Mouse (Mus musculus) neural tube, embryonic 11.5 days (tissue): Measurements from ENCODE around the gene Nipal3. TPM values are rescaled to one million over a fixed set of nuclear protein-coding genes. Genes with fewer than 3 reads are reported as not detected.

ENCODE experiments used
- ATAC-seq: fragments of 200-750 bp; cut with Nextera tagmentation; 2 replicates; pipeline ENCODE4 v1.8.0; 2017; ENCODE audit warnings: moderate number of reproducible peaks, mild to moderate bottlenecking, moderate TSS enrichment, moderate library complexity; ENCODE audit not compliant: insufficient read depth, low FRiP score, low TSS enrichment
- DNase-seq: peaks from one replicate; pipeline ENCODE4 v3.0.0-alpha.2; 2015; ENCODE audit warnings: low spot score
- H3K27ac ChIP-seq: fragments of 300-500 bp; sonication (generic); 2 replicates; pipeline ENCODE4 v1.5.1; 2014; ENCODE audit warnings: low read depth, mild to moderate bottlenecking, low read length
- H3K27me3 ChIP-seq: fragments of 300-500 bp; sonication (generic); 2 replicates; pipeline ENCODE4 v1.6.1; 2014; ENCODE audit warnings: mild to moderate bottlenecking, low read length, mixed read lengths; ENCODE audit not compliant: control insufficient read depth, insufficient read depth
- H3K36me3 ChIP-seq: fragments of 300-500 bp; sonication (generic); 2 replicates; pipeline ENCODE4 v1.6.1; 2014; ENCODE audit warnings: mild to moderate bottlenecking, low read length, moderate library complexity, mixed read lengths; ENCODE audit not compliant: control insufficient read depth, insufficient read depth
- H3K4me1 ChIP-seq: fragments of 300-500 bp; sonication (generic); 2 replicates; pipeline ENCODE4 v1.6.1; 2014; ENCODE audit warnings: low read length, mixed read lengths; ENCODE audit not compliant: control insufficient read depth, insufficient read depth
- H3K4me2 ChIP-seq: fragments of 300-500 bp; sonication (generic); 2 replicates; pipeline ENCODE4 v1.6.1; 2014; ENCODE audit warnings: low read depth, mild to moderate bottlenecking, moderate library complexity
- H3K4me3 ChIP-seq: fragments of 300-500 bp; sonication (generic); 2 replicates; pipeline ENCODE4 v1.5.1; 2014; ENCODE audit warnings: low read depth, low read length
- H3K9ac ChIP-seq: fragments of 300-500 bp; sonication (generic); 2 replicates; pipeline ENCODE4 v1.6.1; 2014; ENCODE audit warnings: mild to moderate bottlenecking, low read length
- H3K9me3 ChIP-seq: fragments of 300-500 bp; sonication (generic); 2 replicates; pipeline ENCODE4 v1.6.1; 2016; ENCODE audit warnings: low read length; ENCODE audit not compliant: control insufficient read depth
- WGBS: fragments of 180-500 bp; shearing (Covaris S2); extraction: QIAGEN DNeasy Blood & Tissue Kit; methylation state at CpG from one replicate; pipeline ENCODE4 v1.1.7; 2014; 5-methylcytosine and 5-hydroxymethylcytosine counted together
- polyA plus RNA-seq: library from polyadenylated mRNA; unstranded; fragments of >200 nt; fragmentation: Nextera tagmentation; extraction: Ambion mirVana; gene quantifications from 2 replicates; pipeline ENCODE4 v1.2.1, GENCODE M21; 2014

The Nipal3 gene
- polyA plus RNA-seq, 1 experiment from 2014 or later = 4.4 TPM

GRCm38 (mm10) chr4:135495810-135496209, 972 bp upstream of the Nipal3 start:
- peak overlapping the region; percentile 16; the same call in 1 of the 2 replicates for H3K4me2 ChIP-seq
- H3K4me3 ChIP-seq = no peak overlapping the region
- ATAC-seq (no peak), DNase-seq (peak; percentile 57)
- no peaks in the 10 kb centered on the region for H3K9me3 ChIP-seq
- H3K27ac ChIP-seq = no peak overlapping the region
- no peaks in the 10 kb centered on the region for H3K27me3 ChIP-seq
- H3K9ac ChIP-seq = no peak overlapping the region
- H3K4me1 ChIP-seq = peaks cover 2% of the 10 kb centered on the region; the same call in 1 of the 2 replicates
- H3K36me3 ChIP-seq = no peaks in the 10 kb centered on the region
- WGBS = 14% methylated on average over 18 of the region's 18 CpGs

- no peak for ATAC-seq
- H3K27ac ChIP-seq = no peak overlapping the region
Measured at GRCm38 (mm10) chr4:135495397-135495791, 556 bp upstream of the Nipal3 start.

GRCm38 (mm10) chr4:135493691-135494520, 932 bp downstream of the Nipal3 start:
- H3K4me1 ChIP-seq = peaks cover 2% of the 10 kb centered on the region; the same call in 1 of the 2 replicates
- H3K9me3 ChIP-seq = no peaks in the 10 kb centered on the region
- DNase-seq (peak; percentile 45), ATAC-seq (no peak)
- no peak overlapping the region for H3K27ac ChIP-seq
- no peaks in the 10 kb centered on the region for H3K36me3 ChIP-seq
- 3% methylated on average over 33 of the region's 33 CpGs for WGBS
- peak overlapping the region; percentile 97 for H3K4me2 ChIP-seq
- no peaks in the 10 kb centered on the region for H3K27me3 ChIP-seq
- no peak overlapping the region; the same call in 1 of the 2 replicates for H3K9ac ChIP-seq
- peak overlapping the region; percentile 62 for H3K4me3 ChIP-seq

More at GRCm38 (mm10) chr4:135495397-135495791, 556 bp upstream of the Nipal3 start:
- H3K4me1 ChIP-seq = peaks cover 2% of the 10 kb centered on the region; the same call in 1 of the 2 replicates
- H3K9me3 ChIP-seq = no peaks in the 10 kb centered on the region
- peak overlapping the region; percentile 62 for H3K4me3 ChIP-seq
- no peaks in the 10 kb centered on the region for H3K27me3 ChIP-seq
- peak overlapping the region; percentile 97 for H3K4me2 ChIP-seq
- WGBS = 14% methylated on average over 9 of the region's 9 CpGs
- H3K36me3 ChIP-seq = no peaks in the 10 kb centered on the region
- H3K9ac ChIP-seq = no peak overlapping the region
- no peak for DNase-seq

DNA sequence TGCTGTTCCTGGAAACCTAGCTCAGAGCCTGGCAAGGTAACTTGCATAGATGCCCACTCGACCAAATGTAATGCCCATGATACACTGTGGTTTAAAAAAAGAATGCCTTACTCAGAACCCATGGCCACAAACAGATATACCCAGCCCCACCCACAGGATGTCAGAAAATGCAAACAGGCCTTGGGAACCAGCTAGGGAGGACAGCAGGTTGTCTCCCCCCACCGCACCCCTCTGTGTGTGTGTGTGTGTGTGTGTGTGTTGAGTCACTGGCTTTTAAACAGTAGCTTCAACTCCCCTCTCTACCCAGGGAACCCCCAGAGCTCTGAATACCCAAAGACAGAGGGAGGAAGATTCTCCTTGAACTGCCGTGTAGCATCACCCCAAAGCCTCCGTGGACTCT, 1.6 kb downstream of the Nipal3 start:
- Histone ChIP-seq H3K9me3 (no peaks in the 10 kb centered on the region), H3K9ac (no peak overlapping the region), H3K4me3 (peak overlapping the region; percentile 62), H3K27ac (no peak overlapping the region), H3K4me2 (peak overlapping the region; percentile 97), H3K27me3 (no peaks in the 10 kb centered on the region), H3K4me1 (peaks cover 2% of the 10 kb centered on the region; the same call in 1 of the 2 replicates), H3K36me3 (no peaks in the 10 kb centered on the region)
- 65% methylated on average over 4 of the region's 4 CpGs for WGBS
- DNase-seq = no peak
- ATAC-seq = no peak

DNA sequence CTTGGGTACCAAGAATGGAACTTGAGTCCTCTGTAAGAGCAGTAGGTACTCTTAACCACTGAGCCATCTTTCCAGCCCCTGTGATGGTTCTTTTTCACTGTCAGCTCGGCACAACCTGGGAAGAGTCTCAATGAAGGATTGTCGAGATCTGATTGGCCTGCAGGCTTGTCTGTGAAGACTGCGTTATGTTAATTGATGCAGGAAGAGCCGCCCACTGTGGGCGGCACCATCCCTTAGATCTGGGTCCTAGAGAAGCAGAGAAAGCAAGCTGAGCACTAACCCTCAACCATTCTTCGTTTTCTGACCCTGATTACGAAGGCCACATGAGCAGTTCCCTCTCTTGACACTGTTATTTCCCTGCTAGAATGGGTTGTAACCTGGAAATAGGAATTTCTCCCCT, 5.6 kb downstream of the Nipal3 start:
- Histone ChIP-seq H3K4me1 (peaks cover 2% of the 10 kb centered on the region; the same call in 1 of the 2 replicates), H3K9me3 (no peaks in the 10 kb centered on the region), H3K36me3 (no peaks in the 10 kb centered on the region), H3K27ac (no peak overlapping the region), H3K27me3 (no peaks in the 10 kb centered on the region), H3K4me2 (no peak overlapping the region), H3K9ac (no peak overlapping the region), H3K4me3 (no peak overlapping the region)
- WGBS = 90% methylated on average over 7 of the region's 7 CpGs
- no peak for ATAC-seq
- DNase-seq = no peak

GRCm38 (mm10) chr4:135486352-135486751, 8.5 kb downstream of the Nipal3 start:
- Histone ChIP-seq H3K4me1 (no peaks in the 10 kb centered on the region), H3K9me3 (no peaks in the 10 kb centered on the region), H3K4me2 (no peak overlapping the region), H3K36me3 (no peaks in the 10 kb centered on the region), H3K9ac (no peak overlapping the region), H3K4me3 (no peak overlapping the region), H3K27ac (no peak overlapping the region), H3K27me3 (no peaks in the 10 kb centered on the region)
- DNase-seq (no peak), ATAC-seq (no peak)
- 91% methylated on average over 11 of the region's 11 CpGs for WGBS

GRCm38 (mm10) chr4:135485086-135485485, 9.8 kb downstream of the Nipal3 start:
- H3K27me3 ChIP-seq = no peaks in the 10 kb centered on the region
- no peak overlapping the region for H3K4me3 ChIP-seq
- H3K9ac ChIP-seq = no peak overlapping the region
- H3K27ac ChIP-seq = no peak overlapping the region
- no peak overlapping the region for H3K4me2 ChIP-seq
- H3K4me1 ChIP-seq = no peaks in the 10 kb centered on the region
- H3K9me3 ChIP-seq = no peaks in the 10 kb centered on the region
- DNase-seq (no peak), ATAC-seq (no peak)
- 77% methylated on average over 10 of the region's 10 CpGs for WGBS
- H3K36me3 ChIP-seq = no peaks in the 10 kb centered on the region

GRCm38 (mm10) chr4:135480370-135480769, 14.5 kb downstream of the Nipal3 start:
- ATAC-seq = no peak
- no peak overlapping the region for H3K27ac ChIP-seq
- 78% methylated on average over 9 of the region's 9 CpGs for WGBS

GRCm38 (mm10) chr4:135477851-135478250, 17.0 kb downstream of the Nipal3 start:
- H3K4me3 ChIP-seq = no peak overlapping the region
- H3K4me1 ChIP-seq = no peaks in the 10 kb centered on the region
- WGBS = 85% methylated on average over 10 of the region's 10 CpGs
- no peaks in the 10 kb centered on the region for H3K36me3 ChIP-seq
- no peaks in the 10 kb centered on the region for H3K27me3 ChIP-seq
- H3K4me2 ChIP-seq = no peak overlapping the region
- no peak overlapping the region for H3K27ac ChIP-seq
- H3K9me3 ChIP-seq = no peaks in the 10 kb centered on the region
- no peak overlapping the region for H3K9ac ChIP-seq
- DNase-seq (no peak), ATAC-seq (no peak)

More at GRCm38 (mm10) chr4:135480370-135480769, 14.5 kb downstream of the Nipal3 start:
- DNase-seq = no peak
- no peak overlapping the region for H3K4me2 ChIP-seq
- no peaks in the 10 kb centered on the region for H3K4me1 ChIP-seq
- H3K9me3 ChIP-seq = no peaks in the 10 kb centered on the region
- H3K36me3 ChIP-seq = no peaks in the 10 kb centered on the region
- no peak overlapping the region for H3K4me3 ChIP-seq
- H3K27me3 ChIP-seq = no peaks in the 10 kb centered on the region
- no peak overlapping the region for H3K9ac ChIP-seq
